Mouse (Mus musculus) adrenal gland, postnatal 4 days (tissue): ENCODE data around the gene Adgrg3. TPM values are rescaled to one million over a fixed set of nuclear protein-coding genes. Genes with fewer than 3 reads are reported as not detected.

ENCODE experiments used
- DNase-seq, 2 experiments: peaks; one replicate each; pipeline ENCODE4 v3.0.0; 2021 to 2022; ENCODE audit warnings: low spot score in 2 of 2, mixed read lengths in 2 of 2
- long read RNA-seq, 2 experiments: library from polyadenylated mRNA; stranded (forward); transcript quantifications; one replicate each; pipeline ENCODE4 v2.0.0; 2021
- total RNA-seq, 2 experiments: library from RNA; stranded (reverse); gene quantifications; 2 replicates each; pipeline ENCODE4 v1.2.3; 2021

Gene Adgrg3
- total RNA-seq, result 1 to 10 TPM; 6.2 to 7.8 TPM
- long read RNA-seq, experiment 1, partial matches to known transcripts, result 0 of 6 reads
- long read RNA-seq, experiment 1, other reads (novel, unspliced or antisense), result 3 of 6 reads
- long read RNA-seq, experiment 2, partial matches to known transcripts, result 3 of 11 reads
- long read RNA-seq, experiment 2, other reads (novel, unspliced or antisense), result 7 of 11 reads

GRCm38 (mm10) chr8:95017451-95017850, at the start of gene Adgrg3:
Gene Adgrg3, plus strand, starts transcription at chr8:95017692.
- DNase-seq, result no peak

DNA sequence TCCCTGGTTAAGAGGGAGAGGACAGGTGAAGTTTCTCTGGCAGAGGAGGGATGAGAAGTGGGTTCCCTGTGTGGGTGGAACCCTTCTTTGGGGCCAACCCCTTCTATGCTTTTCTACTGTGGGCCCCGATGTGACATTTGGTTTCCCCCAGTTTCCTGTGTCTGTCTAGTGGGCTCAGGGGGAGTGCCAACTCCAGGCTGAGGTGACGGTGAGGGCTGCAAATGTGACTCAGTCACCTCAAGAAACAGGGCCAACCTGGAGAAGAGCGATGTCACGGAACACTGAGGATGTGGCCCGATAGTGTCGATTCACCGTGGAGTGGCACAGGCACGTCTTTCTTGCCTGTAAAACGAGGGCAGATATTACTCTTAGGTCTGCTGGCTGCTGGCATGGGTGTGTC, 44.2 kb upstream of the Adgrg3 start:
- no peak for DNase-seq

DNA sequence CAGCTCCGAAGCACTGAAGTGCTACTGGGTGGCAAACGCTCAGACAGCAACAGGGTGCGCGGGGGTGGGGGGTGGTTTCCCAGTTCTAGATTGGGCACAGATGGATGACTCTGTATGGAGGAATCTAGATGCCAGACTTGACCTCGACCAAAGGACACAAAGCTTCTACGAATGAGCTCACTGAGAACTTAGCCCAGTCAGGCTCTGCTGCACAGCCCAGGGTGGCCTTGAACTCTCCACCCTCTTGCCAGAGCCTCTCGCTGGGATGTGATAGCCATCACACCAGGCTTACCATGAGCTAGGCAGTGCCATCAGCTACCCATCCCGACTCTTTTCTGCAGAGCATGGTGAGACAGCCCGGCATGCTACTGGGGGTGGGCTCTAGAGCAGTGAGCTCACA, 43.7 kb upstream of the Adgrg3 start:
- no peak for DNase-seq

GRCm38 (mm10) chr8:94974467-94975165, 42.9 kb upstream of the Adgrg3 start, which contains the start of gene Adgrg1:
Gene Adgrg1, plus strand, starts transcription at chr8:94974751.
- DNase-seq, result no peak

- DNase-seq, result no peak
These were observed 40.7 kb upstream of the Adgrg3 start for GRCm38 (mm10) chr8:94976651-94977417.

DNA sequence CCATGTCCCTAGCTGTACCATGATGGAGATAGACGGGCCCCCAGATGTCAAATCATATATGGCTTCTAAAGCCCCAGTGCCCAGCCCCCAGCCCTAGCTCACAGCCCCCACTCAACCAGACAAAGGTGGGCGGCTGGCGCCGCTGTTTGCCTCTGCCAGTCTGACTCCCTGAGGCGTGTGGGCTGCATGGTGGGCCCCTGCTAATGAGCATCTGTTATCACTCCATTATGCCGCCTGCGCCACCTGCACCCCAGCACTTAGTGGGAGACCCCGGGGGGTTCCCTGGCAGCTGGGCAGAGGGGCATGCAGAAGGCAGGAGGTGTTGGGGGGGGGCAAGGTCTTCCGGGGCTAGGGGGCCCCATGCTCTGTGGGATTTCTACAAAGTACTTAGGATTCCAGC, 39.4 kb upstream of the Adgrg3 start:
- no peak for DNase-seq

- no peak for DNase-seq
These were observed 38.7 kb upstream of the Adgrg3 start for GRCm38 (mm10) chr8:94978593-94979319.

DNA sequence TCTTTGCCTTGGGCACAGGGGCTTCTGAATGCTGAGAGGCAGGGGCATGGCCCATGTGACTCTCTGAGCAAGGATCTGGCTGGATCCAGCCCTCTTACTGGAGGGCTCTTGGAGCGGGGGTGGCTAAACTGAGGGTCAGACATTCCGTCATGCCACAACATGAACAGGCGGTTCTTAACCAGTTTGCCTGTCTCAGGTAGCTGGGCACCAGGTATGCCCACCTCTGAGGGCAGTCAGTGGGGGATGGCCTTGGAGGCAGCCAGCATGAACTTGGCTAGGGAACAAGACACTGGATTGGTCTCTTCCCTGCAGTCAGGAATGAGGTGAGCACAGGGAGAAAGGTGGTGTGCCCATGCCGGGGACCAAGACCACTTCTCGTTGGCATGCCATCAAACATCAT, 37.3 kb upstream of the Adgrg3 start:
- no peak for DNase-seq

DNA sequence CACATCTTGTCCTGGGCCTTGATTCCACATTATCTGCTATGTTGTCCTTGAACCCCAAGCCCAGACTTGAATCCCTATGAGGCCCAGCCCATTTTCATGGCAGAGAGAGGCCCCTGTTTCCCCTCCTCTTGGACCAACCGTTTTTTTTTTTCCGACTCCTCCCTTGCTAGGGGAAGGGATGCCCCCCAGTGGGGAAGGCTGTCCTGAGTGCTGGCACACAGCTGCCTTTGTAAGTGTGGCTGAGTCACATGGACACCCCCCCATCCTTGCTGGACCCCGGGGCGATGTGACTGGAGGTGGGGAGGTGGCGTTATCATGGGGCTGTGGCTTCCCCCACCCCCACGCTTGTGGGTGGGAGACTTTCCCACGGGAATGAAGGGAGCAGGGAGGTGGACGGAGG, 36.5 kb upstream of the Adgrg3 start:
- no peak for DNase-seq

DNA sequence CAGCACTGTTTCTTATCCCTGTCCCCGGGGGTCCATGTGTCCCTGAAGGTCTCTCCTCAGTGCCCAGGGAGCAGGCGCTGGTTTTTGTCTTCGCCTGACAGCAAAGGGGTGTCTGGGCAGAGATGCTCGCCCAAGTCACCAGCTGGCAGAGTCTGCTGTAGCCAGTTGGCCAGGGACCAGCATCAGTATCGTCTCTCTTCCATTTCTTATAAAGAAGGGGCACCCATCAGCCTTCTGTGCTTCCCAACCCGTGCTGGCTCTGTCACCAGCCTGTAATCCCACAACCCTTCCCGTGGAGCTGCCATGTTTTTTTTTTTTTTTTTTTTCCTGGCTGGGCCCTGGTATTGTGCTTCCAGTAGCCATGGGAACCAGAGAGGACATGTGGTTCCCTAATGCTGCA, 35.6 kb upstream of the Adgrg3 start:
- no peak for DNase-seq

GRCm38 (mm10) chr8:94983146-94983545, 34.3 kb upstream of the Adgrg3 start:
- DNase-seq, result no peak

- DNase-seq, result no peak
These were observed 33.5 kb upstream of the Adgrg3 start for GRCm38 (mm10) chr8:94983881-94984516.

DNA sequence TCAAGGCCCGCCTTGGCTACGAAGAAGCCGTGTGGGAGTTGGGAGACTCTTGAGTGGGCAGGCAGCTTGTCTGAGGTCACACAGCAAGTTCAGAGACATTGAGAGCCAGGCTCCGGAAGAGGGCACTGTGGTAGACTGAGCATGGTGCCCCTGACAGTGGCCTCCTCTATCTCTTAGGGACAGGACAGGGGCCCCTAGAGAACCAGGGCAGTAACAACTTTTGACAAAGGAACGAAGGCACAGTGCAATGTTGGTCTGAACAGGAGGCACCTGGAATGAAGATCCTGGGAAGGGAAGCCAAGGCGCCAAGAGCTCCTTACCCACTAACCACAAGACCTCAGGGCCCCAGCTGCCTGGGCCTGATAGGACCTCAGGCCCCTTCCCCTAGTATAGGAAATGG, 32.5 kb upstream of the Adgrg3 start:
- no peak for DNase-seq

GRCm38 (mm10) chr8:94986676-94987075, 30.8 kb upstream of the Adgrg3 start:
- no peak for DNase-seq

DNA sequence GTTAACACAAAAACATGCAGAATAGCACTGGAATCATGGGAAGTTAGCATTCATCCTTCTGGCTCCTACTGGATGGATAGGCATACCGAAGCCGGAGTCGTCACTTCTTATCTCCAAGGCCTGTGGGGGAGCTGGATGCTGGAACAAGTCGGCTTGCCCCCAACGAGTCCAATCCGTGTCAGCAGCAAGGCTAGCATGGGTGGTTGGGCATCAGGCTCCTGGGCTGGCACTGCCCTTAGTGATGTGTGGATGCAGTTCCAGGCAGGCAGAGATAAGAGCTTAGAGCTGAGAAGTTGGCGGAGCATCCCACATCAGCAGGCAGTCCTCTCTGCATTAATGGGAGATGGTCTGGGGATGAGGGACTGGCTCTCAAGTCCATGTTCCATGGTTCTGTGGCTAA, 29.9 kb upstream of the Adgrg3 start:
- no peak for DNase-seq

DNA sequence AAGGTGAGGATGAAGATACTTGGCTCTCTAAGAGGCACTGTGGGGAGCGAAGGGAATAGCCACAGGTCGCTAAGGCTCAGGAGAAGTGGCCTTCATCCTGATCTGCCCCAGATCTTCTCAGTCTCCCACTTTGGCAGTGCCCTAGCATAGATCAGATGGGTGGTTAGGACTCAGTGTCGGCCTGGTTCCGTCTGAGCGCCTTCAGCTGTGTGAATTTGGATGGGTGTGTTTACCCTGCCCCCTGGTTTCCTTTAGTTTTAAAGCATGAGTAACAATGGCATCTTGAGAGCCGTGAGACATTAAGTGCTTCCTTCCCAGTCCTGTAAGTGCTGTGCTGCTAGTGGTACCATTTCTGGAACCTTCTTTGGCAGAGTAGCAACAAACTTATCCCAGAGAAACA, 28.9 kb upstream of the Adgrg3 start:
- no peak for DNase-seq

DNA sequence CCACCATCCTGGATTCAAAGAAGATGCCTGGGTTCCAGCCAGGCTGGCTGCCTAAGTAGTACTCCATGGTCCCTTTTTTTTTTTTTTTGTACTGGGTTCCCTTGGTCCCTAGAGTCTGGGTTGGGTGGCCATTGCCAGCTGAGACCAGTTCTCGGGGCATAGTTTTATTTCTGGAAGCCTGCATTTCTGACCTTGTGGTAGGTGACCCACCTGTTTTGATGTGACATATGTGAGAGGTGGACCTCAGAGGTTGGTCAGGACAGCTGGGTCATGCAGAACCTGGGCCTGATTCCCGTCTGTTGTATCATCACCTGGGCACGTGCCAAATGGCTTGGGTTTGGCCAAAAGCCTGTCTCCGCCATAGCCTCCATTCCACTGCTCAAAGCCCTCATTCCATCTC, 27.8 kb upstream of the Adgrg3 start:
- DNase-seq, result no peak

- DNase-seq, result no peak
These were observed 26.7 kb upstream of the Adgrg3 start for GRCm38 (mm10) chr8:94990598-94991453.

GRCm38 (mm10) chr8:94991454-94991994, 26.0 kb upstream of the Adgrg3 start:
- DNase-seq, result no peak

GRCm38 (mm10) chr8:94992010-94992409, 25.5 kb upstream of the Adgrg3 start:
- DNase-seq, result no peak
